Mouse (Mus musculus): ENCODE results near the gene Gabra3.
A peak's percentile ranks its signal among the peaks of the same experiment; 100 is the strongest.

The Gabra3 gene

DNA sequence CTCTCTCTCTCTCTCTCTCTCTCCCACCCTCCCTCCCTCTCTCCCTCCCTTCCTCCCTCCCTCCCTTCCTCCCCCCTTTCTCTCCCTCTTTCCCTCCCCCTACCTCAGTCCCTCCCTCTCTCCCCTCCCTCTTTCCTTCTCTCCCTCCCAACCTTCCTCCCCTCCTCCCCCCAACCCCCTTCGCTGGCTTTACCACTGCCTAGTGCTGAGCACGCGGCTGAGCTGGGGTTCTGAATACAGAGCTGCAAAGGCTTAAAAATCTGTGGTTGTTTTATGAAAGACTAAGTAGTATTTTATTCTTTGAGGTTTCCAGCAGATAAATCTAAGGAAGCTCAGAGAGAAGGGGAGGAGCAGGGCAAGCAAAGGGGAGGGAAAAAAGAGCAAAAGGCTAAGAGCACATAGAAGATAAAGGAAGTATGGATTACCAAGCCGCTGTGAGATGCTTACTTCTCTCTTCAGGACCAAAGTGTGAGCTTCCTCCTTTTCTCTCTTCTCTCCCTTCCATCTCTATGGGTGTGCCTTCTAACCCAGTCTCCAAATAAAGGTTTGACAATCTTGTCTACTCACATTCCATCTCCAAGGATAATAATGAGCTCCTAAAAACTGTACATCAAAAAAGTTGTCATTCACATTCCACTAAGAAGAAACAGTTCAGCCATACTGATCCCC is at the start of gene Gabra3:
Gabra3 (minus strand) TSS at position 619 of the 669 bp plus-strand sequence.
- peak; percentile 24 to 42 for DNase-seq (ENCODE audit: low spot score in 2 of 2)

DNA sequence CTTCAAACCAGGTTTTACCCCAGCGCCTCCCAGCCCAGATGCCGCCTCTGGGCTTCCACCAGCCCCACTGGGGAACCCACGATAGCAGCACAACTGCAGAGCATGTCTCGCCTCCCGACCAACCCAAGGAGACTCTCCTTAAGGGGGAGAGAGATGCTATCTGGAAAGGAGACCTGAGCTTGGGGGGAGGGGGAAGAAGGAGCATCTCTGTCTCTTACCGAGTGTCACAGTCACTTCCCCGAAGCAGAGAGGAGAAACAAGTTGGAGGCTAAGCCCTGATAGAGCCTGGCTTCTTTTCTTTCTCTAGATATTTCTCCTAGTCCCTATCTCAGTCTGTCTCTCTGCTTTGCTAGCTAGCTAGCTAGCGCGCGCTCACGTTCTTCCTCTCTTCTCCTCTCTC is 859 bp downstream of the Gabra3 start:
- peak; percentile 30 to 33 for DNase-seq (ENCODE audit: low spot score in 2 of 2)

DNA sequence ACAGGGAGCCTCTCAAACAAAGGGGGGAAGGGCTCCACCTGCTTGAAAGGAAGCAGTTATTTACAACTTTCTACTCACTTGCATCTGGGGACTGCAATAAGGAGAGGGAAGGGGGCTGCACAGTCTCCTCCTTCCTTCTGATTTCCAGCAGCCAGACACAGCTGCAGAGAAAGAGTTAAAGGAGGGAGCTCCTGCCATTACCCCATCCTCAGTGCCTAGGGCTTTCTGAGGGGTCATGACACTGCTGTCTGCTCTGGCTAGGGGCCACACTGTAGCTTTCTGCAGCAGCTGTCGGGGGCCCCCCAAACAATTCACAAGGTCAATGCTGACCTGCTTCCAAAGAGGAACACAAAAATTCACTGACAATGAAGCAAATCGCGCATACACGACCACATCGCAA is 1.3 kb downstream of the Gabra3 start:
- DNase-seq (ENCODE audit: low spot score in 2 of 2) = peak in 1 of 2 experiments; percentile 13

DNA sequence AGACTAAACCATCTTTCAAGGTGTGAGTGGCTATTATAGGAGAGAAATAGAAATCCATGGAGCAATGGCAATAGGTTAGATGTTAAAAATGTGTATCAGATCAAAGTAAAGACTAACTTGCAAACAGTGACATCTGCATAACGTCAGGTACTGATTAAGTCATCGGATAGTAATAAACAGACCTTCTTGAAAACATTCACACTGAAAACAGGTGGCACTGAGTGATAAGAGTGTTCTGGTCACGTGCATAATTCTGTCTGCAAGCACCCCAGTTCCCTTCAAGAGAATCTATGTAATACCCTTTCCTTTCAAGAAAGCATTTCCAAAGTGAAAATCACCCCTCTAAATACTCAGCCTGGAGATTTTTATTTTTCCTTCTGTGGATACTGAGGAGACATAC is 6.0 kb downstream of the Gabra3 start:
- no peak for DNase-seq (ENCODE audit: low spot score in 2 of 2)

DNA sequence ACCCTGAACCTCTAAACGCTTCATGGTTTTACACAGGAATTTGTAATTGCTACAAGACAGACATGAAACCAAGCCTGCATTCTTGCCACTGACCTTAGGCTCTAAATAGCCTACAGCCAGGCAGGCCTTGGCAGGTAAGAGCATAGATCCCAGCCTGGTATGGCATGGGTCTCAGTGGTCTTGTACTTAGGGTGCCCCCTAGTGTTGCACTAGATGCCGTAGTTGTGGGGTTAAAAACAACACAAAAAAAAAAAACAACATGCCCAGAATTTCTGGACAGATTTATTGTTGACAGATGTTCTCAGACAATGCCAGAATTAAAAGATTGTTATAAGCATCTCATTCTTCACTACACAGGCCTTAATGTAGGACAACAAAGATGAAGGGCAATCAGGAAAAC is 12.0 kb downstream of the Gabra3 start:
- DNase-seq (ENCODE audit: low spot score in 2 of 2) = no peak

DNA sequence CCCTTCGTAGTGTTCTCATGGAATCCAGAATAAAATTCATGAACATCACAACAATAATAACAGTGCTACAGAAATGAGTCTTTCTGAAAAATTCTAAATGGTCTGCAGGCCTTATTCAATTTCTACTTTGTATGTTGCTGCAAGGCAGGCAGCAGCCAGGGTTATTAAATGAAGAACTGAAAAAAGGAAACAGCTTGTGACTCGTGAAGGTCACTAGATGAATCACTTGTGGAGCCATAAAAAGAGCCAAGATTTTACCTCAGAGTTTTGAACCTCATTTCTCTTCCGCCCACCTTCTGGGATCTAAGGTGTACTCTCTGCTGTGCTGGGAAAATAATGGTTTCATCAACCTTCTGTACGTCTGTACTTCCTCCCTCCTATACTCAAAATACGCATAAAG is 159.4 kb downstream of the Gabra3 start:
- no peak for DNase-seq (ENCODE audit: low spot score in 2 of 2)

DNA sequence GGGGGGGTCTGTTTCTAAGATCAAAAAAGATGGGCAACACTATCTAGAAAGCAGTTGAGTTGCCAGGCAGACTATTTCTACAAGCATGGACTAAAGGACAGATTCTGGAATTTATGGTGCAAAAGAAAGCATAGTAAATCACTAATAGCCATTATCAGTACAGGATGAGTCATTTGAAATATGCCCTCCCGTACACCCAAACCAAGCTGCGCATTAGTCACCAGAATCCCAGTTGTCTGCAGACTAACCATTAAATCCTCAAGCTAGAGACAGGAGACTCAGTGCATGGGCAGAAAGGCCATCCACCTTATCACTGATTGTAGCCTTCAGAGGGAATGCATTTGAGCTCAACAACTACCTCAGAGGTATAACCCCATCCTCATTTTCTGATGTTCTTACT is 166.8 kb downstream of the Gabra3 start:
- DNase-seq (ENCODE audit: low spot score in 2 of 2) = no peak

DNA sequence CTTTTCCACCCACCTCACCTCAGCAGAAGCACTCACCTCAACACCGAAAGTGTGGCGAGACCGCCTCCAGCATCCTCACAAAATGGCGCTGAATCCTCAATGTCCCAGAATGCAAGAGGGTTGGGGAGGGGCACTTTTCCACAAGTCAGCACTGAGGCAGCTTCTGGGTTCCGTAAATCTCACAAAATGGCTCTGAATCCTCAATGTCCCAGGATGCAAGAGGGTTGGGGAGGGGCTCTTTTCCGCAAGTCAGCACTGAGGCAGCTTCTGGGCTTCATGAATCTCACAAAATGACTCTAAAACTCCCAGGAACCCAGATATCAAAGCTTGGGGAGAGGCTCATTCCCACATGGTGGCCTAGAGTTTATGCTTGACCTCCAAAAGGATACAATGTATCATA is 269.9 kb downstream of the Gabra3 start, which contains the start of gene Magea10:
Magea10 (minus strand) TSS at position 101 of the 400 bp plus-strand sequence.
- no peak for DNase-seq (ENCODE audit: low spot score in 2 of 2)

Measured in right cerebral cortex, postnatal 10 days (tissue).